Mouse (Mus musculus) c-Kit-positive CD71-negative TER-119-negative erythroid progenitor cells, embryonic 14.5 days (primary cell): ENCODE data around the gene Klhl11.

Source experiments
- DNase-seq: peaks from one replicate; pipeline ENCODE4 v3.0.0-alpha.2; 2013; ENCODE audit warnings: low read depth

The Klhl11 gene

DNA sequence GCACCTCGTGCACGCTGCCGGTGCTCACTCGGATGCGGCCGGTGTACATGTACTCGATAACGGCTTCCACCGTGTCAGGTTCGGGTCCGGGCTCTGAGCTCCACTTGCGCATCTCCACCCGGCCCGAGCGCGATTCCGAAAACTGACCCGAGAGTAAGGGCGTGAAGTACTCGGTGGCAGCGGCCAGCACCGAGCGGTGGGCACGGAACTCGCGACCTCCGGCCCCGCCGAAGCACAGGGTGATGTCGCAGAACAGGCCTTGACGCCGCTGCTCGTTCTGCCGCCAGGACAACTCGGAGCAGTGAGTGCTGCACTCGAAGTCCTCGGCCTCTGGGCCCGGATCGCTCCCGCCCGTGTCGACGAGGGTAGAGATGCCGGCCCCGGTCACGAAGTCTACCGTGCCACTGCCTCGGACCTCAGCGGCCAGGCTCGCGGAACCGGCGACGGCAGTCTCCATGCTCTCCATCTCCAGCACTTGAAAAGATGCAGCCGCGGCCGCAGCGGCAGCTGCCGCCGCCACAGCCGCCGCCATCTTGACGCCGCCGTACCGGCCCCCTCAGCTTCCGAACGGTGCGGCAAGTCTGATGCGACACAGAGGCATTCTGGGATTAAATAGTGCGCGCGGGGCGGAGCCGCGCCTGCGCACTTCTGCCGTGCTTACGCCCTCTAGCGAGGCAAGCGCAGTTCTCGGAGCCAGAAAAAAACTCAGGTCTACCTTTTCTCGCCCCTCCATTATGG is at the start of gene Klhl11:
Gene Klhl11, minus strand, starts transcription at position 545 of the 738 bp plus-strand sequence.
- DNase-seq: peak; percentile 85

DNA sequence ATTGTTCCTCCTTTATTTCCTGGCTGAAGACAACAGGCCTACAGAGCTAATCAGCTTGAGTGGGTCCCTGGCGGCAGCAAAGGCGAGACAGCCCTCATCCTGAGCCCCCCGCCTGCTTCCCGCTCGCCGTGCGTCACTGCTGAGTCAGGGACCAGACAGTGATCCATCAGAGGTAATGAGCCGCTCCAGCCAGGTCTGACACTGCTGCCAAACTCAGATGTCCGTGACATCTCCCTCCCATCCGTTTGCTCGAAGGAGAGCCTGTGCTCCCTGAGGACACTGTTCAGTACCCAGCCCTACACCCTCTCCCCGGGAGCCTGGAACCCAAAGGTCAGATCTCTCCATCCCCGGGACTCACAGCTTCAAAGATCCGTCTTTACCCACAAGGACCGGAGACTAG is 48.3 kb upstream of the Klhl11 start:
- DNase-seq: no peak

DNA sequence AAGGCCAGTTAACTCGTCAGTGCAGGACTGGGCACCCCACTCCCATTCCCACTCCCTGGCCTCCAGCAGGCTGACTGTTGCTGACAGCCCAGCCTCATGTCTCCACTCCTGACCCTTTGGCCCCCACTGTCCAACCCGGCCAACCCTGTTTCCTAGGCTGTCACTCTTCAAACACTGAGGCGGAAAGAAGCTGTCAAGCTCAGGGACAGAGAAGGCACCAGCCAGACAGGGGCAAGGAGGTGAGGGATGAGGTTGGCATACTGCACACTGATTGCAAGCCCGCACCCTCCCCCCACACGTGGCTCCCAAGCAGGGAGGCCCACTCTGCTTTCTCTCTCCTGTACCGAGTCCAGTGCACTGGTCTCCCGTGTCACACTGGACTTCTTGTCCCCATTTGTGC is 46.6 kb upstream of the Klhl11 start:
- DNase-seq: no peak

DNA sequence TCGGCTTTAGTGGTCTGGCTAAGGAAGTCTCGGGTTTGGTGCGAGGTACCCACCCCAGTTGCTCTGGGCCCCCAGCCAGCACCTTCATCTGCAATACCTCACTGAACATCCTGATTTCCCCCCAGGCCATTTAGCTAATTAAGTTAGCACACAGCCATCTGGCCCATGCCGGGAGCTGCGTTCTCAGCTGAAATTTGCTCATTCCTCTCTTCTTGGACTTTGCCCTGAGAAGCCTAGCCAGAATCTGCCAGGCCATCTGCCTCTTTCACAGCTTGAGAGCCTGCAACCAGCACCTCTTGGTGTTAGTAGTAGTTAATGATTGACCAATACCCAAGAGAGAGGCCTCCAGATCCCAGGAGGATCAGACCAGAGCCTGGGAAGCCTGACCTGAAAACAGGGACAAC is 45.6 kb upstream of the Klhl11 start:
- no peak for DNase-seq

DNA sequence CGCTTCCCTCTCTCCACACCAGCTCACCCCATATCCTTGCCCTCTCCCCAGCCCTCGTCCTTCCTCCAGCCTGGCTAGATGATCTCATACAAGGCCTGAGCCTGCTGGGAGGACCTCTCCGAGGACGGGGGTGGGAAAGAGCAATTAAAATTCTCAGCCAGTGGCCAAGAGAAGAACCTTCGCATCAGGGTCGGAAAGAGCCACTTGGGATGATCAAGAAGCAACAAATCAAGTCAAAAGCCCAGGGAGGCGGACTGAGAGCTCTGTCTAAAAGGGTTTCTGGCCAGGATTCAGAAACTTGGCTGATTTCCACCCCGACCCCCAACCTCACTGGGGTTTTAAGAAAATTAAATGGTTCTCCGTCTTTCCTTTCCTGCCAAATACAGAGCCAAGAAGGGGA is 43.8 kb upstream of the Klhl11 start:
- DNase-seq: no peak

DNA sequence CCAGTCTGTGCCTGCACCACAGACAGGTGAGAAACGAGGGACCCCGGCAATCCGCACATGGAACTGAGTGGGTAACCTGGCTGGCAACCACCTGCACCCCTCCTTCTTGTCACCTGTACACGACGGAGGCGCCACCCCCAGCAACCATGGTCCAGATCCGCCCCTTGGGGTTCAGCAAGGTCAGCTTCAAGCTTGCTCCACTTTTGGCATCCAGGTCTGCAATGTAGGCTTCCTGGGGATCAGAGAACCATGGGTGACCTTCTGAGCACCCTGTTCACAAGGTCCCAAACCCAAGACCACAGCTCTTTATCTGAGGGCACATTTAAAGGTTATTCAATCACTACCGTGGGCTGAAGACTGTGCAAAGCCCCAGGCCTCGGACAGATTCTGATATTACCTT is 43.2 kb upstream of the Klhl11 start:
- DNase-seq: no peak

DNA sequence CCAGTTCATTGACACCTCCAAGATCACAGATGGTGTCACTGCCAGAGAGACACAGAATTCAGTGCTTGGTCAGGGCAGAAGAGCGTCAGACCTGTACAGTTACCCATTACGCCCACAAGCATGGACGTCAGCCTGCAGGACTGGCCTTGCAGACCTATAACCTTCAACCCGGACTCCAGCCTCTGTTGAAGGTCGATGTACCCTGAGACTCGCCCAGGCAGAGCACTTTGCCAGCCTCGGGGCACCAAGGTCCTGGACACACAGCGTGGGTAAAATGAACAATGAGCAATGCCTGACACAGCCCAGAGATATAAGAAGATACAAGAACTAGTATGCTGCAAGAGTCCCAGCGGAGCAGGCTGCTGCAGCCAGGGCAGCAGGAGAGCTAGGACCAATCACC is 42.5 kb upstream of the Klhl11 start:
- DNase-seq: no peak

DNA sequence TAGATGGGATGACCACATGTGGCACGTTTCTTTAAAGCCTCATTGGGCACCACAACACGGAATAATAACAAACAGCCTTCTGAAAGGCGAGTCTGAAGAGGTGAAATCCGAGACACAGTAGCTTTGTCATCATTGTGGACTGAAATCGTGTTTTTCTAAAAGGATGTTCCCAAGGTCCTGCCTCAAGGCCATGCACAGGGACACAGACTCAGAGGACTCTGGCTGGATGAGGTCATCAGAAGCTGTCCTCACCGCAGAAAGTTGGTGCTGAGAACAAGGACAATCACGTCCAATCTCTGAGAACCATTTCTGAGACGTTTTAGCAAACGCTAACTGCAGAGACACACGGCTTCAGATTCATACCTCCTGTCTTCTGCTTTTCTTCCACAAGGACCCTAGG is 41.2 kb upstream of the Klhl11 start:
- no peak for DNase-seq

DNA sequence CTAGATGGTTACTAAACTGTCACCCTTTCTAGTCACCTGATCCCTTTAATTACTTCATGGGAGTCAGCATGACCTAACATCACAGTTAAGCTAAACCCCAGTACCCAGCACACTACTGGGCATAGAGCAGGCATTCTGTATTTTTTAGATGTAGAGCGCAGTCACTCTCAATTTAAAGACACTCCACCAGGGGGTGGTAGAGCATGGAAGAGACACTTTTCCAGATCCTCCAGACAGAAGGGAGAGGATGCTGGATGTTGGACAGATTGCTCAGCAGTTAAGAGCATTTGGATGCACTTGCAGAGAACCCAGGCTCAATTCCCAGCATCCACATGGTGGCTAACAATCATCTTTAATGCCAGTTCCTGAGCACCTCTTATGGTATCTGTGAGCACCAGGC is 39.8 kb upstream of the Klhl11 start:
- no peak for DNase-seq

DNA sequence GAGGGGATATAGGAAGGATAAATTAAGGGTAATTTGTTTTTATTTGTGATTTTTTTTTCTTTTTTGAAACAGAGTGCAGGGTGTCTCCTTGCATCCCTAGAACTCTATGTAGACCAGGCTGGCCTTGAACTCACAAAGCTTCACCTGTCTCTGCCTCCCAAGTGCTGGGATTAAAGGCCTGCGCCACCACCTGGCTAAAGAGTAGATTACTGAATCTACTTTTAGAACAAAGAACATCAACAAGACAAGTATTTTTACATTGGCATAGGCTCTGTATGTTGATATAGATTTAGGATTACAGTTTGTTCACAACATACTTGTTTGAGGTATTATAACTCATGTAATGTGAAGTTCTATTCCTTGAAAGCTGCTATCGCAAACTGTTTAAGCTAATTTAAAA is 38.0 kb upstream of the Klhl11 start:
- DNase-seq: no peak

DNA sequence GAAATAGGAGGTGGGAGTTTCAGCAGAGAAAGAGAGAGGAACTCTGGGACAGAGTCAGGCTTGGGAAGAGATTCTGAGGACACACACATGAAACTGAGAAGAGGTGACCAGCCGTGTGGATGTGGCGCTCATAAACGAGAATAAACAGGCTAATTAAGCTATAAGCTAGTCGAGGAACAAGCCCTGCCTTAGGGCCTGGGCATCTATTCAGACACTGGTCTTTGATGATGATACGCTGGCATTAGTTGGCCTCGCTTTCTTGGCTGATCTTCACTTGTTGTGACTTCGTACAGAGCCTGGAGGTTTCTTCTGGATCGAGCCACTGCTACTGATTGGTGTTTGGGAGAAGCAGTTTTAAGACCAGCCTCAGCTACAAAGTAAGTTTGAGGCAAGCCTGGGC is 33.5 kb upstream of the Klhl11 start:
- no peak for DNase-seq

DNA sequence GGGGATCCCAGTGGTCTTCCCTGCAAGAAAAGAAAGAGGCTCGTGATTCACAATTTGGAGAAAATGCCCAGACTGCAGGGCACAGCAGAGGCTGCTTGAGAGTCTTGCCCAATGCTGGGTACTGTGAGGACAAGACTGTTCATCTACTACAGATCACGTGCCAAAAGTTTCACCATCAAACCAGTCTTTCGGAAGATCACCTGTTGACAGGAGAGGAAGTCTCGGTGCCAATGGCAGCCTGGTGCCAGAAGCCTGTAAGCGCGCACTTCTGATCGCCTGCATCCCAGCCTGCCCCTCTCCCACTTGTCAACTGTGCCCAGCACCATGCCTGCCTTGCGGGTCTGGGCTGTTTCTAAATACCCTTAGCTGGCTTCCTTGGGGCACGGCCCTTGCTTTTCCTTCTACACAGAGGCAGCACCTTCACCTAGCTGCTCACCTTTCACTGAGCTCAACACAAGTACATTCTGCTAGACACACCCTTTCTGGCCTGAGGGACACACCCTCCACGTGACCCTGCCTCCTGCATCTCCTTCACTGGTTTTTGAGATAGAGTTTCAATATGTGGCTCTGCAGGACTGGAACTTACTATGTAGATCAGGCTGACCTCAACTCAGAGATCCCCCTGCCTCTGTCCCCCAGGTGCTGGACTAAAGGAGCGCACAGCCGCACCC is 32.6 kb upstream of the Klhl11 start:
- no peak for DNase-seq

DNA sequence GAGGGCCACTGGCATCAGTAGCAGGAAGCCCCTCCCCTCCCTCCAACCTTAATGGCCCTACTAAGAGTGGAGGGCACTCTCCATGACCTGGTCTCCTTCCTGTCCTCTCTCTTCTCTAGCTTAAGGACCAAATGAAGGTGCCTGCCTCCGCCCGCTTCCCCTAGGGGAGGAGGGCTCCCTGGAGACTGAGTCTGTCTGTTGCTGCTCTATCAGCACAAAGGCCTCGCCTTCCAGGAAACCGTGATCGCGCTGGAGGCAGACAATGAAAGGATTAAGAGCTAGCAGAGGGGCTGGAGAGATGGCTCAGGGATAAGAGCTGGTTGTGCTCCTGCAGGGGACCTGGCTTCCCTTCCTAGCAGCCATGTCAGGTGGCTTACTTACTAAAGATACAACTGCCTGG is 28.8 kb upstream of the Klhl11 start:
- DNase-seq: no peak

DNA sequence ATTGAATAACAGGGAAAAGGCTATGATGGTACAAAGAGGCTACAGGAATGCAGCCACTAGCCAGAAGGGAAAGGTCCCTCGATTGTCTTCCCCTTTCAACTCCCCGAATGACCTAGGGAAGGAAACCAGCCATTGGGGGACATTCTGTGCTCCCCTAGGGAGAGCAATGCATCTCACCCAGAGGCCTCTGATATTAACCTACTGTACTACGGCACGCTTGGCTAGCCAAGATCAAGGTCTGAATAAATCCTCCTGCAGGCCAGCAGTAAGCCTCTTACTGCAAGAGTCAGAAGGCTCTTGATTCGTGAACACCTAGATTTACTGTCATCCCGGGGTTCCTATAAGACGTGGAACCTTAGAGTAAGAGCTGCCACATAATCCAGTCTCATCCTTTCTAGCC is 28.1 kb upstream of the Klhl11 start:
- no peak for DNase-seq

DNA sequence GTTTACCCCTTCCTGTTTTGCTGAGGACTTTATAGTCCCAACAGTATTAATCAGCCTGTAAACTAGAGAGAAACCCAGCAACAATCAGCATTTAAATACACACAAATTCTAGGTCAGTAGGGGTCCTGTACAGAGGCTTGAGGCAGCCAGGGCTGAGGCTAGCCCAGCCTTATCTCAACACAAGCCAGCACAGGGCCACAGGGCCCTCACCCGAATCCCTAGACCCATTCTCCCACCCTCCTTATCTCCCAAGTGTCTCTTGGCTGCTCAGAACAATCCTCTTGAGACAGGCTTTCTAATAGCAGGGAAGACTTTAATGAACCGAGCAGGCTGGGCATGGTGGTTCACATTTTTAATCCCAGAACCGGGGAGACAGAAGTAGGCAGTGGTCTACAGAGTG is 27.7 kb upstream of the Klhl11 start:
- no peak for DNase-seq

DNA sequence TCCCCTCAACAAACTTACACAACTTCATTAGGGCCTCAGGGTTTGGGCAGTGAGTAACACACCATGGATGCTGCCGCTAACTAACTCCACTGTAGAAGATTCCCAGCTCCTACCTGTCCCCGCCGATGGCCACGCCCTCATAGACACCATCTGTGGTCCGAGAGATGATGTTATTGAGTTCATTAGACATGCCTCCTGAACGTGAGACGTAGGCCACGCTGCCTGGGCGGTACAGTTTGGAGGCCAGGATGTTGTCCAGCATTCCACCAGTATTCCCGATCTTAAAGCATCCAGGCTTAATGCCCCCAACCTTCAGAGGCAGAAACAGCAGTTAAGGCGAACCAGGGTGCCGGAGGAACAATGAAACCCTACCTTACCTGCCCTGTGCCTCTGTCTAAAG is 21.2 kb upstream of the Klhl11 start:
- DNase-seq: no peak

DNA sequence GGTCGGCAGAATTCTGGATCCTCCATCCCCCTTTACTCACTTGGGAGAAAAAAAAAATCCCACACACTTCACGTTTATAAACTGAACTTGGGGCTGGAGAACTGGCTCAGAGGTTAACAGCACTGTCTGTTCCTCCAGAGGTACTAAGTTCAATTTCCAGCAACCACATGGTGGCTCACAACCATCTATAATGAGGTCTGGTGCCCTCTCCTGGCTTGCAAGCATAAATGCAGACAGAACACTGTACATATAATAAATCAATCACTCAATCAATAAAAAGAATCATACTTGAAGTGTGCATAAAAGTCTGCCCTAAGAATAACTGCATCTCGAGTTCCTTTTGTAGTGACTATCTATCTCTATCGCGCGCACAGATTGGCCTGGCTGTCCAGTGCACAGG is 18.4 kb upstream of the Klhl11 start:
- DNase-seq: no peak

DNA sequence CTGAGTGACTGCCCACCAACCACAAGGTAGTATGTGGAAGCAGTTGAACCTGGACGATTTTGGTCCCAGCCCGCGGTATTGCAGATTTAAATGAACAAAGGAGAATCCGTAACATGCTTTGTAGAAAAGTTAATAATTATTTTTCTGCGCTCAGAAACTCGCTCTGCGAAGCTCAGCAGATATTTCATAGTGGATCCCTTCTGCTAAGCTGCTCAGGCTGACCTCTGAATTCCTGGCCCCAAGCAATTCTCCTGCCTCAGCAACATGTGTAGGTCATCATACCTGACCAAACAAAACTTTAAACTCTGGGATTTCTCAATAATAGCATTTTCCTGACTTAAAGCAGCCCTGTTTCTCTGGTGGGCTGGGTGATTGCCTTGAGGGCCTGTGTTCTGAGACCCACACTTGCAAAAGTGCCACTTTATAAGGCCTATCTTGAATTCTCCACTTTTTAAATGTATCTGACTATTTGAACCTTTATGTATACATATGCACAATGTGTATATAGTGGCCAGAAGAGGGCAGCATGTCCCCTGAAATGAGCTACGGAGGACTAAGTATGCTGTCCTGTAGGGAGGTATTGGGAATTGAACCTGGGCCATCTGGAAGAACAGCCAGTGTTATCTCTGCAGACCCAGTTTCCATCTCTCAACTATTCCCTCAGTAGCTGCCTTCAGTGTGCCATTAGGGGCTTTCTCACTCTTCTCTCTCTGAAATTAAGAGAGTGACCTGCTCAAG is 13.4 kb upstream of the Klhl11 start:
- DNase-seq: no peak

DNA sequence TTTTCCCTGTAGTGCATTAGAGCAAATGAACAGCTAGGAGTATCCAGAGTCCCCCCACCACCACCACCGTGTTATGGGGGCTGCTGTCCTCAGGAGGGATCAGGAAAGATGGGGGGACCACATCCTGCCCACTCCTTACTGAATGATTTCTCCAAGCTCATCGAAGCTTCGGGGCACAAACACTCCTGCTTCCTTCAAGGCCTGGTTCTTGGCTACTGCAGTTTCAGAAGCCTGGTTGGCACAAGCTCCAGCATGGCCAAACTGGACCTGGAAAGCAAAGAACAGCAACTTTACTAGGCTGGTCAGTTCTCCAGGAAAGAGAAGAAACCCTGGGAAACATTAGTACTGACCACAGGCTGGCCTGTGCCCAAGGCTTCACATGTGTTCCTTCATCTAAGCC is 11.9 kb upstream of the Klhl11 start:
- no peak for DNase-seq

DNA sequence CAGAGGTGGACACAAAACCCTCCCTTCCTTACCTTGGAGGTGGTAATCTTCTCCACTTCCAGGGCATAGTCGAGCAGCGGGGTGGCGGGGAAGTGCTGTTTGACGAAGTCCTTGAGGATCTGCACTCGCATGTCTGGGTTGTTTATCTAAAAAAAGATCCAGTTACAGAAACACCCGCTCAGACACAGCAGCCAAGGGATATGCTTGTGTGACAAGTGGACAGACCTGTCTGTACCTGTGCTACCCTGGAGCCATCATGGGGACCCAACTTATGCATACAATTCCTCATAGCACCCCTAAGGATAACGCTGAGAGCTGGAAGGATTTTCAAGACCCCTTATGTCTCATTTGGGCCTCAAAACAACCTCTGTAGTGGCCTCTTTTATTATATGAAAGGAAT is 6.6 kb upstream of the Klhl11 start:
- no peak for DNase-seq

DNA sequence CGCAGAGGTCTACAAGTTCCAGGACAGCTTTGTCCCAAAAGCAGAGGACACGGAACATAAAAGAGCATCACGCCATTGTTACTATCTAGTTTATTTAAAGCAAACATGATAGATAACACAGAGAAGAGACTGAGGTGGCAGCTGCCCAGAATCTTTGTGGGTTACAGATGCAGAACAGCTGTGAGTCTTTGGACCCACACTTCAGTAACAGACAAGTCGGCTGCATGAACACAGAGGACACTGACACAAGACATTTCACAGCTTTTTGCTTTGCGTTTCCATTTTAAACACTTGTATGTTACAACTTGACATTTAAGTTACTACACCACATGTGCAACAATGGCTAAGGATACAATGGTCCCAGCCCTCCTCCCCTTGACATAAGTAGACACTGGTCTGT is 3.7 kb upstream of the Klhl11 start:
- no peak for DNase-seq

DNA sequence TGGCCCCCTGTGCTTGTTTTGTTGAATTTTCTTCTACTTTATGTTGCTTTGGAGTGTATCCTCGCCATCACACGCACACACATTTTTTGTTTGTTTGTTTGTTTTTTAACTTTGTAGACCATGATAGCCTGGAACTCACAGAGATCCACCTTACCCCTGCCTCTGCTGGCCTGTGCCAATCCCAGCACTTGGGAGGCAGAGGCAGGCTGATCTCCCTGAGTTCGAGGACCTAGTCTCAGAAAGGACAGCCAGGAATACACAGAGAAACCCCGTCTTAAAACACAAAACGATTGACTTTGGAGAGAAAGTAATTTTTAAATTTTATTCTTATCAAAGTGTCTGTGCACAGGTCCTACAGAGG is 374 bp upstream of the Klhl11 start:
- DNase-seq: no peak
